Mouse (Mus musculus) kidney, postnatal 0 days (tissue): ENCODE data around the gene Fam160a1. TPM values are rescaled to one million over a fixed set of nuclear protein-coding genes. Genes with fewer than 3 reads are reported as not detected.

Source experiments
- ATAC-seq: fragments of 200-750 bp; cut with Nextera tagmentation; replicated peaks from 2 replicates; pipeline ENCODE4 v1.8.0; 2017; ENCODE audit warnings: low read depth, moderate number of reproducible peaks, moderate TSS enrichment, moderate library complexity; ENCODE audit not compliant: low FRiP score
- DNase-seq: peaks from one replicate; pipeline ENCODE4 v3.0.0-alpha.2; 2016; ENCODE audit warnings: low spot score
- H3K27ac ChIP-seq: fragments of 300-500 bp; sonication (generic); 2 replicates; pipeline ENCODE4 v1.5.1; 2014; ENCODE audit warnings: mild to moderate bottlenecking
- H3K27me3 ChIP-seq: fragments of 300-500 bp; sonication (generic); 2 replicates; pipeline ENCODE4 v1.6.1; 2014; ENCODE audit warnings: low read length, mixed read lengths; ENCODE audit not compliant: insufficient read depth
- H3K36me3 ChIP-seq: fragments of 300-500 bp; sonication (generic); 2 replicates; pipeline ENCODE4 v1.6.1; 2014; ENCODE audit warnings: low read length, mixed read lengths; ENCODE audit not compliant: insufficient read depth
- H3K4me1 ChIP-seq: fragments of 300-500 bp; sonication (generic); replicated peaks from 2 replicates; pipeline ENCODE4 v1.6.1; 2014; ENCODE audit warnings: antibody characterized with exemption, low read length, mixed read lengths; ENCODE audit not compliant: insufficient read depth
- H3K4me2 ChIP-seq: fragments of 300-500 bp; sonication (generic); 2 replicates; pipeline ENCODE4 v1.6.1; 2014; ENCODE audit warnings: mild to moderate bottlenecking, low read length, moderate library complexity, mixed read lengths
- H3K4me3 ChIP-seq: fragments of 300-500 bp; sonication (generic); replicated peaks from 2 replicates; pipeline ENCODE4 v1.5.1; 2014; ENCODE audit warnings: low read depth, low read length
- H3K9ac ChIP-seq: fragments of 300-500 bp; sonication (generic); 2 replicates; pipeline ENCODE4 v1.6.1; 2014; ENCODE audit warnings: low read depth, low read length
- H3K9me3 ChIP-seq: fragments of 300-500 bp; sonication (generic); replicated peaks from 2 replicates; pipeline ENCODE4 v1.6.1; 2016; ENCODE audit warnings: low read length, inconsistent platforms, mixed read lengths
- CTCF ChIP-seq: IDR thresholded peaks from 2 replicates; pipeline ENCODE4 v1.5.1; 2016; ENCODE audit warnings: antibody characterized with exemption, low read depth, mild to moderate bottlenecking, moderate library complexity
- WGBS: fragments of 180-500 bp; shearing (Covaris S2); extraction: QIAGEN DNeasy Blood & Tissue Kit; methylation state at CpG from one replicate; pipeline ENCODE4 v1.1.7; 2014; 5-methylcytosine and 5-hydroxymethylcytosine counted together
- polyA plus RNA-seq: library from polyadenylated mRNA; unstranded; fragments of >200 nt; fragmentation: Nextera tagmentation; extraction: Ambion mirVana; gene quantifications from 2 replicates; pipeline ENCODE4 v1.2.1, GENCODE M21; 2015

The Fam160a1 gene
- 5.5 and 6.8 TPM in 2 replicates for polyA plus RNA-seq

DNA sequence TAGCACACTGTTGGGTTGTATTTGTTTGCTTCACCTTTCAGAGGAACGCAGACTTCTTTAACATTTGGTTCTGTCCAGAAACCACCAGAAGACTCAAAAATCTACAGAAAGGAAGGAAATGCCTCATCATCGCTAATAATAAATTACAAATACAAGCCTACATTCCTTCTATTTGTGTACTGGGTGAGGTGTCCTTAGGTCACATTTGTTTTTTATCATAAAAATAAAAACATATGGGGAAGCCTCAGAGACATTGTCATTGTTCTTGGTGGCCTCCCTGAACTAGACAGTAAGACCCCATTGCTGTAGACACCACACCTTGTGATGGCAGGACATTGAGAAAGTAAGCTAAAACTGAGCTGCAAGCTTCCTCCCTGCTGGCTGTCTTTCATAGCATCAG lies at the start of gene Fam160a1:
Gene Fam160a1 (minus strand): TSS at position 101 of the 400 bp plus-strand sequence.
- Histone ChIP-seq H3K9me3 (no peaks in the 10 kb centered on the region), H3K4me2 (no peak within 1 kb of the TSS), H3K27ac (no peak within 1 kb of the TSS), H3K9ac (no peak within 1 kb of the TSS), H3K4me3 (no peak within 1 kb of the TSS), H3K4me1 (peaks cover 4% of the 10 kb centered on the region; the same call in 1 of the 2 replicates), H3K27me3 (no peaks in the 10 kb centered on the region), H3K36me3 (no peaks in the 10 kb centered on the region)
- no peak for DNase-seq
- 61% methylated on average over 2 of the region's 2 CpGs for WGBS
- no peak for ATAC-seq
- no peak for TF ChIP-seq CTCF

DNA sequence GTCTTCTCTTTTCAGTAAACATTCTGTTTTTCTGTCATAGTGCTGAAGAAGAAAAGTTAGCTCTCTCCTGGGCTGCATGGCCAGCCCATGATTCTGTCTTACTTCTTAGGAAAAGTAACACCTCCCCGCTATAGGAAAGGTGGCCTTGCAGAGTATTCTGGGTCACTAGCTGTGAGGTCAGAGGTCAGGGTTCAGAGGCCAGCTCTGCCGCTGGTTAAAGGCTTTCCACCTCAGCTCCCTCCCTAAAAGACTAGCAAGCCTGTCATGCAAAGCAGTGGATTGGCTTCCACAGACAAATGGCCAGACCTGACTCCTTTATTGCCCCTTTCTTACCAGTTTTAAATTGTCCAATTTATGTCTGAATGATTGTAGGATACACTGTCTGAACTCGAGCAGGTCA lies 46.9 kb upstream of the Fam160a1 start:
- WGBS: 15% methylated on average over 3 of the region's 3 CpGs

DNA sequence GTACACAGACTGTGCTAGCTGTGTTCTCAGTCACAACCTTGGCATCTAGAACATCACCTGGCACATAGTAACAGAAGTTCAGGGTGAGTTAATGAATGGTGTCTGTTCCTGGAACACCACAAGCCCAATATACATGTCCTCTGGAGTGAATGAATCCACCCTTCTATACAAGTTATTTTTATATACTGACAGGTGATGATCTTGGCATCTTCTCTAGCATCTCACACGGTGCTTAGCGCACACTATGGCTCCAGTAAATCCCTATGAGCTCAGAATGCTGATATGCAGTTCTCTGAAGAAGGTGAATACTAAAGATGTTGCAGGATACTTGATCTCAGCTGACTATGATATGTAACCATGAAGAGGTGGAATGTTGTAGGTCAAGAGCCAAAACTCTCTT lies 45.8 kb upstream of the Fam160a1 start:
- H3K27me3 ChIP-seq: no peaks in the 10 kb centered on the region
- H3K27ac ChIP-seq: no peak overlapping the region
- H3K4me2 ChIP-seq: no peak overlapping the region
- WGBS: 91% methylated on average over 2 of the region's 2 CpGs
- H3K9me3 ChIP-seq: no peaks in the 10 kb centered on the region
- DNase-seq (no peak), ATAC-seq (no peak)
- H3K9ac ChIP-seq: no peak overlapping the region
- H3K4me3 ChIP-seq: no peak overlapping the region
- H3K36me3 ChIP-seq: no peaks in the 10 kb centered on the region
- TF ChIP-seq CTCF: no peak
- 0 out of 2 replicates have a peak, but pooled peaks cover 8% of the 10 kb centered on the region for H3K4me1 ChIP-seq

More for the DNA sequence above, 46.9 kb upstream of the Fam160a1 start:
- Histone ChIP-seq H3K27me3 (no peaks in the 10 kb centered on the region), H3K9ac (no peak overlapping the region), H3K4me1 (0 out of 2 replicates have a peak, but pooled peaks cover 2% of the 10 kb centered on the region), H3K27ac (no peak overlapping the region), H3K36me3 (no peaks in the 10 kb centered on the region), H3K4me2 (no peak overlapping the region), H3K4me3 (no peak overlapping the region), H3K9me3 (no peaks in the 10 kb centered on the region; the same call in 1 of the 2 replicates)
- no peak for TF ChIP-seq CTCF
- DNase-seq (no peak), ATAC-seq (no peak)

DNA sequence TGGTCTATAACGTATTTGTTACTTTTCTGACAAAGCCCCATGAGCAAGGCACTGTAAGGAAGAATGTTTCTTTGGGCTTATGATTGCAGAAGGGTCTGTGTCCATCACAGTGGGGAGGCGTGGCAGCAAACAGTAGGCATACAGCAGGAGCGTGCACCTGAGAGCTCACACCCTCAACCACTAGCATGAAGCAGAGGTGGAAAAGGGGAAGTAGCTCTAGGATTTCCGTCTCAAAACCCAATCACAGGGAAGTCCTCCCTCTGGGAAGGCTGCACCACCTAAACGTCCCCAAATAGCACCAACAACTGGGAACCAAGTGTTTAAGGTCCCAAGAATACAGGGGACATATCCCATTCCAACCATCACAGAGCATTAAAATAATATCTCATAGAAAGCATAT lies 43.9 kb upstream of the Fam160a1 start:
- ATAC-seq: no peak

DNA sequence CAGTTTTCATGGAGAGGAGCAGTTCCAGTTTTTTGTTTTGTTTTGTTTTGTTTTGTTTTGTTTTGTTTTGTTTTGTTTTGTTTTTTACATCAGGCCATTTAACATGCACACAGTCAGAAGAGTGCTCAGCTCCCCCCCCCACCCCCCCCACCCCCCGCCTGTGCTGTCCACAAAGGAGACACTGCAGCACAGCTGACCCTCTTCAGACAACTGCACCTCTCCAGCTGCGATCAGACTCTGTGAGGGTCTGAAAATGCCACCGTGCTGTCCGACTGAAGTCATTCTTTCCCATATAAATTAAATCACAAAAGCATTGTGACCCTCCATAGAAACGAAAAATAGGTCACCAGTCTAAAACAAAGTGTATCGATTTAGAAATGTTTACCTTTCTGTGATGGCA lies 42.2 kb upstream of the Fam160a1 start:
- no peaks in the 10 kb centered on the region for H3K27me3 ChIP-seq
- H3K9me3 ChIP-seq: no peaks in the 10 kb centered on the region
- WGBS: 54% methylated on average over 6 of the region's 6 CpGs
- DNase-seq: no peak
- H3K4me1 ChIP-seq: 0 out of 2 replicates have a peak, but pooled peaks cover 8% of the 10 kb centered on the region
- H3K4me2 ChIP-seq: no peak overlapping the region
- H3K9ac ChIP-seq: no peak overlapping the region
- no peak overlapping the region for H3K27ac ChIP-seq
- H3K4me3 ChIP-seq: no peak overlapping the region
- no peaks in the 10 kb centered on the region for H3K36me3 ChIP-seq
- no peak for TF ChIP-seq CTCF
- ATAC-seq: no peak

More for the DNA sequence above, 43.9 kb upstream of the Fam160a1 start:
- no peaks in the 10 kb centered on the region for H3K36me3 ChIP-seq
- H3K27me3 ChIP-seq: no peaks in the 10 kb centered on the region
- DNase-seq: no peak
- TF ChIP-seq CTCF: no peak
- 0 out of 2 replicates have a peak, but pooled peaks cover 8% of the 10 kb centered on the region for H3K4me1 ChIP-seq
- H3K9ac ChIP-seq: no peak overlapping the region
- WGBS: 86% methylated on average over 5 of the region's 5 CpGs
- H3K27ac ChIP-seq: no peak overlapping the region
- no peaks in the 10 kb centered on the region for H3K9me3 ChIP-seq
- no peak overlapping the region for H3K4me2 ChIP-seq
- no peak overlapping the region for H3K4me3 ChIP-seq

DNA sequence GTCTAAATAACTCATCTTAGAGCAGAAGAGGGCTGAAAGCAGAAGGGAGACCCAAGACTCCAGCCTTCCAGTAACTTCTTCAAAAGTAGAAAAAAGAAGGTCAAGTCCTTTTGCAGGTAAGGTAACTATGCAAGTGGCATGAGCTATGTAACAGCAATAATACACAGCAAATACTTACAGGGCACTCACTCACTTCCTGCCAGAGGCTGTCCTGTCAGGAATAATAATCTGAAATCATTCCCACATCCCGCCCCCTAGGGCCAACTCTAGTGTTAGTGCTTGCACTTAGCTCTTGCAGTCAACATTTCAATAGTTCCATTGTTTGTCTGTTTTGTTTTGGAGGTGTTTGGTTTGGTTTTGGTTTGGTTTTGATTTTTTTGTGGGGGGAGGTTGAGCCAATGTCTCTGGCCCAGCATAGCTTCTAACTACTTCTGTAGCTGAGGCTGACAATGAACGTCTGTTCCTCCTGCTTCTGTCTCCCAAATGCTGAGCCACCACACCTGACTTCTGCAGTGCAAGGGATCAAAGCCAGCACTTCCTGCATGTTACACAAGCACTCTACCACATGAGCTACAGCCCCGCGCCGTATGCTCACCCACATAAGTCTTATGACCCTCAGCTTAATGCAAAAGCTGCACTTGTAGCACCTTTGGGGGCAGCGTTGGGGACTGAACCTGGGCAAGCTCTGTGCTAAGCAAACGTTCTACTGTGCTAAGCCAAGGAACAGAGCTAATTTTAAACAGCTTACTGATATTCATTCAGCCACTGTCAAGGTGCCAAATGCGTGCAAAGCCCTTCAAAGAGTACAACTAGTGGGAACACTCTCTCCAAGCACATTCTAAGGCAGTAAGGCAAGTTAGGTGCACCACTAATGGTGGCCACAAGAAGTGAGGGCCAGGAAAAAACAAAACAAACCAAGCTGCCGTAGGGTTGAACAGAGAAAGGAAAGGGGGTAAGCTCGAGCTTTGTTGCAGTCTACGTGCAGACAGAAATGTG lies 41.3 kb upstream of the Fam160a1 start:
- WGBS: 58% methylated on average over 11 of the region's 11 CpGs
- Histone ChIP-seq H3K27me3 (no peaks in the 10 kb centered on the region), H3K4me1 (0 out of 2 replicates have a peak, but pooled peaks cover 8% of the 10 kb centered on the region), H3K4me3 (no peak overlapping the region), H3K36me3 (no peaks in the 10 kb centered on the region), H3K27ac (no peak overlapping the region), H3K4me2 (no peak overlapping the region), H3K9ac (no peak overlapping the region), H3K9me3 (no peaks in the 10 kb centered on the region)
- ATAC-seq: no peak
- no peak for DNase-seq
- no peak for TF ChIP-seq CTCF
